Mouse (Mus musculus) ES-E14 (cell line): ENCODE results near the gene Zfp704.

Experiments used
- CHD2 ChIP-seq: IDR thresholded peaks from 2 replicates; pipeline ENCODE4 v1.6.1; 2014; ENCODE audit warnings: mild to moderate bottlenecking, low read depth, low read length, inconsistent platforms
- HCFC1 ChIP-seq: IDR thresholded peaks from 2 replicates; pipeline ENCODE4 v1.6.1; 2012; ENCODE audit warnings: low read length, inconsistent platforms, borderline replicate concordance; ENCODE audit not compliant: insufficient read depth
- ZC3H11A ChIP-seq: IDR thresholded peaks from 2 replicates; pipeline ENCODE4 v1.6.1; 2012; ENCODE audit warnings: low read depth, mild to moderate bottlenecking, inconsistent platforms, low read length, borderline replicate concordance
- ZNF384 ChIP-seq: IDR thresholded peaks from 2 replicates; pipeline ENCODE4 v1.6.1; 2012; ENCODE audit warnings: low read depth, low read length, inconsistent platforms

DNA sequence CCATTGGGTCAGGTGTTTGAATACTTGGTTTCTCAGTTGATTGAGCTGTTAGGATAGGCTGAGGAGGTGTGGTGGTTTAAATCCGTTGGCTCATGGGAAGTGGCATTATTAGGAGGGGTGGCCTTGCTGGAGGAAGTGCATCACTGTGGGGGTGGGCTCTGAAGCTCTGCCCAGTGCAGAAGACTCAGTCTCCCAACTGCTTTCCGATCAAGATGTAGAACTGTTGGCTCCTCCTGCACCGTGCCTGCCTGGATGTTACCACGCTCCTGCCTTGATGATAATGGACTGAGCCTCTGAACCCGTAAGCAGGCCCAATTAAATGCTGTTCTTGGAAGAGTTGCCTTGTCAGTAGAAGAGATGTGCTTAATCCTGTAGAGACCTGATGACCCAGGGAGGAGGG, 154.5 kb downstream of the Zfp704 start:
- no peak for TF ChIP-seq CHD2
- TF ChIP-seq HCFC1: no peak
- no peak for TF ChIP-seq ZNF384
- TF ChIP-seq ZC3H11A: no peak
